Mouse (Mus musculus) lung, postnatal 0 days (tissue): ENCODE measurements around the gene Lekr1.

ENCODE experiments used
- CTCF ChIP-seq: IDR thresholded peaks from 2 replicates; pipeline ENCODE4 v1.5.1; 2016; ENCODE audit warnings: antibody characterized with exemption, mild to moderate bottlenecking
- EP300 ChIP-seq: IDR thresholded peaks from 2 replicates; pipeline ENCODE4 v1.6.1; 2016; ENCODE audit warnings: antibody characterized with exemption, mild to moderate bottlenecking, control low read depth

DNA sequence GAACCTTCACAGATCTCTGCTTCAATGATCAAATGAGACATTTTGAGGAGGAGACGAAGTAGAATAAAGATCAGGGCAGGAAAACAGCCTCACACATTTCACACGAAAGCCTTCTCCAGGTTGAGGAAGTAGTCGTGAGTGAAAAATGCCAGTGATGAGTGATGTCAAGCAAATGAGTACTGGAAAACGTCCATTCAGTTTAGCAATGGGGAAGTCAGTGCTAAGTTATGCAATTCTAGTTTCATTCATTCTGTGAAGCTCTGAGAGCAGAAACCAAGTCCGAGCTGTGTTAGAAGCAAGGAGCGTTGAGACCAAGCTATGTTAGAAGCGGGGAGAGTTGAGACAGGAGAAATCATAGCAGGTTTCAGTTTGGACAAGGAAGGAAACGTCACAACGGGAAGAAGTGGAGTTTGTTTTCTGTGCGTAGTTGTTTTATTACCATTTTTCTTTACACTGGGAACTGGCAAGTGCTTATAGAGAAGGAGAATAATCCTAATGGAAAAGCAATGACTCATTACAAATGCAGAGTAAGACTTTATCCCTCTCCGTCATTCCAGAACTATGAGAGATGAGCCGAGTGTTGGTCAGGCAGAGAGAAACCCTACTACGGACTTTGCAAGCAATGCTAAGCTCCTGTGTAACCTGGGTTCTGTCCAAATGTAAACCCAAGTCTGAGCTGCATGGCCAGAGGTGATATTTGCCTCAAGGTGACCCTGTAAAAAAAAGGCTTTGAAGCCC, 207.2 kb downstream of the Lekr1 start:
- no peak for TF ChIP-seq CTCF
- TF ChIP-seq EP300, result no peak
